Mouse (Mus musculus) brown adipose tissue, adult 24 weeks (tissue): ENCODE measurements around the gene 4930480E11Rik. TPM values are rescaled to one million over a fixed set of nuclear protein-coding genes. Genes with fewer than 3 reads are reported as not detected.
"Not testable (repeated sequence)": the region's sequence is repeated elsewhere in the genome, so short reads cannot be mapped to it uniquely, and the experiment has no call there.

Experiments used
- H3K27ac ChIP-seq: fragments of 200-500 bp; replicated peaks from 2 replicates; pipeline ENCODE4 v1.5.1; 2012; ENCODE audit warnings: low read depth, mild to moderate bottlenecking, low read length
- H3K4me1 ChIP-seq: fragments of 200-500 bp; 2 replicates; pipeline ENCODE4 v1.6.1; 2012; ENCODE audit warnings: low read length, mixed read lengths; ENCODE audit not compliant: control insufficient read depth, insufficient read depth, insufficient read length
- H3K4me3 ChIP-seq: fragments of 200-500 bp; 2 replicates; pipeline ENCODE4 v1.5.1; 2012; ENCODE audit warnings: low read depth, mild to moderate bottlenecking, low read length, moderate library complexity; ENCODE audit not compliant: insufficient read depth
- polyA plus RNA-seq: library from polyadenylated mRNA; stranded (reverse); fragments of >200 nt; gene quantifications from 2 replicates; pipeline ENCODE4 v1.2.4, GENCODE M21; 2012; ENCODE audit not compliant: missing spikeins, insufficient read depth, insufficient read length

4930480E11Rik gene
- polyA plus RNA-seq, result not detected in 2 replicates

DNA sequence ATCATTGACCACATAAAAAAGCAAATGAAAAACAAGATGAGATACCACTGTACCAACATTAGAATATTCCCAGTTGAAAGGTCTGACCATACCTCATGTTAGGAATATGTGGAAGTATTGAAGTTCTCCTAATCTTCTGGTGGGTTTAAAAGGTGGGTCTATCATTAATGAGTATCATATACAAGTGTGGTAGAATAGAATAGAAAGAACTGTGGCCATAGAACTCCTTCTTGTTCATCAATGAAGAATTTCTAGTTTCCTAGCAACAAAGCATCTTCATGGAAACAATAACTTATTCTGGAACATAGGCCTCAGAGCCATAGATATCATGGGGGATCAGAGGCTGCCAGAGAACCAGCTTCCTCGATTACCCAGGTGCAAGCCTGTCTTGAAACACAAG, at the start of gene 4930480E11Rik:
Gene 4930480E11Rik (plus strand): TSS at position 301 of the 400 bp plus-strand sequence.
- no peak within 1 kb of the TSS for H3K27ac ChIP-seq
- H3K4me1 ChIP-seq, result no peaks in the 10 kb centered on the region
- H3K4me3 ChIP-seq, result no peak within 1 kb of the TSS

- not testable (repeated sequence) for H3K4me1 ChIP-seq, H3K27ac ChIP-seq, H3K4me3 ChIP-seq
Observed at GRCm38 (mm10) chrX:78403346-78403745, 33.9 kb downstream of the 4930480E11Rik start.

Other genes with a start within 250 kb of the 4930480E11Rik start
- gene Gm5938, start 244.2 kb upstream of the 4930480E11Rik start, polyA plus RNA-seq, result not detected in 2 replicates
- not detected in 2 replicates for gene Obp1b, start 182.9 kb upstream of the 4930480E11Rik start, polyA plus RNA-seq
- not detected in 2 replicates for gene Gm14743, start 123.7 kb upstream of the 4930480E11Rik start, polyA plus RNA-seq
- 3.8 and 4.5 TPM in 2 replicates for gene Prrg1, start 214.3 kb downstream of the 4930480E11Rik start, polyA plus RNA-seq